Mouse (Mus musculus): ENCODE measurements around the gene Kcne2.

- TF ChIP-seq POLR2A (IDR thresholded peaks at IDR 0.05; ENCODE audit: low read depth, low read length) (no peak), CTCF (conservative IDR thresholded peaks at IDR 0.05; ENCODE audit: insufficient read depth, insufficient read length, low read depth, low read length) (no peak)
These were observed at the start of gene Kcne2 for GRCm38 (mm10) chr16:92292101-92292500.

Data from kidney, adult 2 months (tissue).